Mouse (Mus musculus) T-cell, adult 2 months (primary cell): Measurements from ENCODE around the gene Zfand3.

ENCODE experiments used
- DNase-seq: peaks from one replicate; pipeline ENCODE4 v3.0.0; 2022; ENCODE audit warnings: low spot score

Gene Zfand3

DNA sequence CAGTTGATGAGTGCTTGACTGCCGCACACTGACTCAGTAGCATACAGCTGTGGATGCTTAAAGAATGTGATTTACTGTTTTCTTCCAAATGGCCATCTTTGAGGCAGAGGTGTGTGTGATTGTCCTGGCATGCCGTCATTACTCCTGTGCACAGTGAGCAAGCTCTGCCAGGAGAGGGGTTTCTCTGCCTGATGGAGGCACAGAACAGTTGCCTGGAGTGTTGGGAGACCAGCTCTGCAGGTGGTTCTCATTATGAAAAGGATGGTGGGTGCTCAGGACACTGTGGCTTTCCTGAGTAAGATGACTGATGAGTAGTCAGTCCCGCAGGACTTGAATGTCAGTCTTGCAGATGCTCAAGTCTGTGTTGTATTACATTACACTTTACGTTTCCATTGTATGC lies 149.6 kb downstream of the Zfand3 start:
- DNase-seq = no peak

DNA sequence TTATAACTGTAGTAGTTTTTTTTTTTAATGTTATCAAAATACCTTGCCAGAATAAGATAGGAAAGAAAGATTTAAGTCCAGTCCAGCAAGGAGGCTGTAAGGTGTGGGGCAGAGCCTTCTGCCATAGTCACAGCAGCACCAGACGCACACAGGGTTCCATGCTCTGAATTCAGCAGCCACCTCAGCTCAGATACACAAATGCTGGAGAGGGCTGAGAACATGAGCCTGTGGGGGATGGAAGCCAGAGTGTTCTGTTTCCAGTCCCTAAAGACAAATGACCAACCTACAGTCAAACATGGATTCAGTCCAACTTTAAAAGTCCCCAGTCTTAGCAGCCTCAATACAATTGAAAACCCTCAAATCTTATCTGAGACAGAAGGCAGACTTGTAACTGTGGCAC lies 150.3 kb downstream of the Zfand3 start:
- no peak for DNase-seq

DNA sequence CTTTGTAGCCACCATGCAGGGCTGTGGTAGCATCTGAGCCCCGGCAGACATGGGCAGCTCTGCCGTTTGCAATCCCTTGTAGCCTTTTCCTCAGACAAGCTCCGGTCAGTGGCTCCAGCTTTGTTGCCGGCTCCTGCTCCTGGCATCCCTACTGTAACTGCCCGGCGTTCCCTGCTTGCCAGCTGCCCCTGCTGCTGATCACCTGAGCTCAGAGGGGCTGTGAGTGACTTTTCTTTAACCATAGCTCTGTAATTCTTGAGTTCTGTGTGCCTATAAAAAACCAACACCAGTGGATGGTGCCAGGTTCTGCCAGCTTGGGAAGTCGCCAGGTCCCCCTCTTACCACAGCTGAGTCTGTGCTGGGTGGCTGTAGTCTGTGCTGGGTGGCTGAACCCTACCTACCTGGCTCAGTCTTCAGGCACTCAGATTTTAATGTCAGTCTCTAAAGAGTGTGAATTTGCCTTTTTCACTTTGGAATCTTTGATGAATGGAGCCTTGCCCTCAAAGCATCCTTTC lies 150.9 kb downstream of the Zfand3 start:
- no peak for DNase-seq

DNA sequence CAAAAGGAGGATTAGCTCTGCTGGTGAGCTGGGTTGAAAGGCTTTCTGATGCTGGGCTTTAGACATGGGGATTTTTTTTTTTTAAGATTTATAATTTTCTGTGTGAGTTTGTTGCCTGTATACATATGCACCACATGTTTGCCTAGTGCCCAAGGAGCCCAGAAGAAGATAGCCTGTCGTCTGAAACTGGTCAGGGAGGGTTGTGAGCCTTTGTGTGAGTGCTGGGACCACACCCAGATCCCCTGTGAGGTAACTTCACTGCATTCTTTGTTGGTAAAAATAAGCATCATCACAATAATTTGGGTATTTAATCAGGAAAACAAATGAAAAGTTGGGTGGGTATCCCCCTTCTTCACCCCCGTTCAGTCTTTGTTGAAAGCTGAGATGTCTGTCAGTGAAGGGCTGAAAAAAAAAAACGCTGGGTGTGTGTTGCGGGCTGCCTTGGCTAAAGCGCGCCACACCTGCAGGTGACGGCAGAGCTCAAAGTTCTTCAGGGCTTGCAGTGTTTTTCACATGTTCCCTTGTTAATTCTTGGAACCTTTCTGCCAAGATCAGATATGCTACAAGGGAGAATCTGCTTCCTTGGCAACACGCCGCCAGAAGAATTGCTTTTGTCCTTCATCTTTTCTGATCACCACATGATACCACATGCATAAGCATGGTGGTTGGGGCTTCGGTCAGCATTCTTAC lies 154.0 kb downstream of the Zfand3 start:
- DNase-seq = no peak

DNA sequence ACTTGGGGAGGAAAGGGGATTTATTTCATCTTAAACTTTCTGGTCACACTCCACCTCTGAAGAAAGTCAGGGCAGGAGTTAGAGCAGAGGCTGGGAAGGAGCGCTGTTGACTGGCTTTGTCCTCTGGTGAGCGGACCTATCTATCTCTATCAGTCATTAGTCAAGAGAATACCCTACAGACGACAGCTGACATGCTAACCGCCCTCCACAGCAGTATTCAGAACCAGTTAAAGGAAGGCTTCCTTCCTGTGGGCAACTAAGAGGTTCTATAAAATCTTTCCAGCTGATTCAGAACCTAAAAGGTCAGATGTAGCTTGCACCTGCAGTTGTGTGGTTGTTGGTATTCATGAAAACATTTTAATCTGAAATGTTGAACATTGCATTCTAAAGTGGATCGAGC lies 154.8 kb downstream of the Zfand3 start:
- no peak for DNase-seq

DNA sequence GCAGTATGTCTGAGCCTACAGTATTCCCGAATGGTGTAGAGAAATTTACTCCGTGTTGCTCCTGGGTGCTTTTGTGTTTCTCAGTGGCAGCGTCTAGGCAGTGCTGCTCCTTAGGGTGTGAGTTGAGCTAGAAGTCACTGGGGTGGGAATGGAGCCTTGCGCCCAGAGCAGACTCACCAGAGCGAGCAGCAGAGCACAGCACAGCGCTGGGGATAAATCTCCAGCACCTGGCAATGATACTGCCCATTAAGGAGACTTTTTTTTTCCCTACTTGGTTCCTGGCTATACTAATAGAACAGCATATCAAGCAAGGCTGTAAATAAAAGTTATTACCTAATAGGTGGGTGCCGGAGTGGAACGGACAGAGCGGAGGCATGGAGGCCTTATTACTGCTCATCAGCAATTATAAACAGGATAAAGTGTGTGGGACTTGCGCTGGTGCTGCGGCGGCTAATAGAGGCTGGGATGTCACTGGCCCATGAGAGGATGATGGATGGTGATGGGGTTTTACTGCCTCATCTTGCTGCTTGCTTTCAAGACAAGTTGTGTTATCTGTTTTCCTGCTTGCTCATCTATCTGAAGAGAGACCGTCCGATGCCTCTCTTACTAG lies 156.4 kb downstream of the Zfand3 start:
- DNase-seq = no peak

DNA sequence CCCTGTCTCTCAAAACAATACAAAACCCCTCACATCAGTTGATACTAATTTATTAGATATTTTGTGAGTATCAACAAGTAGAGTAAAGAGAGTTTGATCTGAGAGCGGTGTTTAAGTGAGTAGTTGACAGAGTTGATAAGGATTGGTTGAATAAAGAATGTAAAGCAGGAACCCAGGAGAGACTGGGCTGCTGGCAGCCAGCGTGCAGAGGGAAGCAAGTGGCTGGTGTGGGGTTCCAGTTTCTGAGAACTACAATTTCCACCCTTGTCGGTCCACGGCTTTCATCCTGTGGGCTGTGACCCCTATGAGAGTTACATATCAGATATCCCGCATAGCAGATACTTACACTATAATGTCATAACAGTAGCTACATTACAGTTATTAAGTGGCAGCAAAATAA lies 158.4 kb downstream of the Zfand3 start:
- DNase-seq = no peak

DNA sequence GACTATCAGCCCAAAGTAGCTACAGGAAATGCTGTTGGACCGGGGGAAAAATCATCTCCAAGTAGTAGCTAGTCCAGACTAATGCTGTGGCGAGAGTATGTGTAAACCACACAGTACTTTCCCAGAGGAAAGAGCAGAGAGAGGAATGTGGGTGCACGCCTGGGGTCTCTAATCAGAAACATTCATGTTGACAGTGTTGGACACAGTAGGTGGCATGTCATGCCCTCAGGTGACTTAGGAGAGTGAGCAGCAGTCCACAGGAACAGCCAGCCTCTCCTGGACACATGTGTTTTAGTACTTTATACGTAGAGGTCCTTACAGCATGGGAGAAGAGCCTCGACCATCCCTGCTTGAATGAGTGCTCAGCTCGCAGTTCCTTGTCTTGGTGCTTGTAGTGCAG lies 159.3 kb downstream of the Zfand3 start:
- no peak for DNase-seq

DNA sequence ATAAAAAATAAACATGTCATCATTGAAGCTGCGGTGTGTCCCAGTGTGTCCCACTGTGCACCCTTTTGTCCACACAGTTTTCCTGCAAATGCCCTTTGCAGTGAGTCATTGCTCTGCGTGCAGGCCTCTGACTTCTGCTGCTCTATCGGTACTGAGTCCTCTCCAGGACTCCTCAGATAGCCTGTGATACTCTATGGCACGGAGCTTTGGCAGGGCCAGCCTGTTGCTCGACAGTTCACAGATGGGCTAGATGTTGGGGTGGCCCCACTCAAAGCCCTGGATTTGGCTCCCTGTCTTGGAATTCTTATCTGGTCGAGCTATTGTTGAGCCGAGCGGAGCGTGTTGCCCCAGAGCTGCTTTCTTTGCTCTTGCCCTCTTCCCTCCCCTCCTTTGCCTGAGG lies 160.3 kb downstream of the Zfand3 start:
- no peak for DNase-seq

DNA sequence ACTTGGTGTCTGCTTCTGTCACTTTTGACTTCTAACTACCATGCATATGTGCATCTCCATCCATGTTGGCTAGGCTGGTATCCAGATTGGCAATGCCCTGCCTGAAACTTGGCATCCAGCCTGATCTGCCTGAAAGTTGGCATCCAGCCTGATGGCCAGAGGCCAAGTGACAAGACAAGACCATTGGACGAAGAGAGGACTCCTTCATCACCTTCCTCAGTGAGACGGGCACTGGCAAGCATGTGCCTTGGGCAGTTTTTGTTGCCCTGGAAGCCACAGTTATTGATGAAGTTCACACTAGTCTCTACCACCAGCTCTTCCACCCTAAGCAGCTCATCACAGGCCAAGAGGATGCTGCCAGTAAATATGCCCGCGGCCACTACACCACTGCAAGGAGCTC lies 172.9 kb downstream of the Zfand3 start:
- DNase-seq = no peak

DNA sequence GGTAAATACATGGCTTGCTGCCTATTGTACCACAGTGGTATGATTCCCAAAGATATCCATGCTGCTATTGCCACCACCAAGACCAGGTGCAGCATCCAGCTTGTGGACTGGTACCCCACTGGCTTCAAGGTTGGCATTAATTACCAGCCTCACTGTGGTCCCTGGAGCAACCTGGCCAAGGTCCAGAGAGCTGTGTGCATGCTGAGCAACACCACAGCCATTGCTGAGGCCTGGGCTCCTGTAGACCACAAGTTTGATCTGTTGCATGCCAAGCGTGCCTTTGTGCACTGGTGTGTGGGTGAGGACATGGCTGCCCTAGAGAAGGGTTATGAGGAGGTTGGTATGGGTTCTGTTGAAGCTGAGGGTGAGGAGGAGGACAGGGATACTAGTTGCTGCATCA lies 173.9 kb downstream of the Zfand3 start:
- DNase-seq = no peak

DNA sequence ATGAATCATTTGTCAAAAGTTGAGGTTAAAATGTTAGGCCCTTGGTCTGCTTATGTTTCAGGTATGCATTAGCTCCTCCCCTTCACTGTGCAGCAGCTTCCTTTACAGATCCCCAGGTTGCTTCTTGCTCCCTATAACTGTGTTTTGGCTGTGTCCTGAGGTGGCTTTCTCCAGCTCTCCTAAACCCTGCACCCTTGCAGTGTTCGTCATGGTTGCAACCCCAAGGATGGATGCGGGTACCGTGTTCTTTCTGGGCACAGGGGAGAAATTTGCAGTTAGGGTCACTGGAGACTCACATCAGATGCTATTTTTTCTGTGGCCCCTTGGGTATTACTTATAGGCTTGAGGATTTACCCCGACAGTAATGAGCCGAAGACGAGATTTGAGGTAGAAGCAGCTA lies 175.7 kb downstream of the Zfand3 start:
- DNase-seq = no peak

DNA sequence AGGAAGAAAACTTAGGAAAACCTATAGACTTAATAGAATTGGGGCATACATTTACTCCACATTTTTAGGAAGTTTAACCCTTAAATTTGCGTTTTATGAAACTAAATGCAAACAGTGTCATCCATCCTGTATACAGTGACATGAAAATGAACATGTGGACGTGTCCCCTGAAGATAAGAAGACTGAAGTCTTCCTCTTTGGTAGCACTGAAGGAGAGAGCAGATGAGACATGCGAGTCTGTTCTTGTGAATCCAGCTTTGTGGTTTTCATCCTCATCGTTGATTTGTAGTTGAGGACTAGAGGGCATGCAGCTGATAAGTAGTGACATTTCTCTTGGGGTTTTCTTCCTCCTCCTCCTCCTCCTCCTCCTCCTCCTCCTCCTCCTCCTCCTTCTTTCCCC lies 177.0 kb downstream of the Zfand3 start:
- no peak for DNase-seq

DNA sequence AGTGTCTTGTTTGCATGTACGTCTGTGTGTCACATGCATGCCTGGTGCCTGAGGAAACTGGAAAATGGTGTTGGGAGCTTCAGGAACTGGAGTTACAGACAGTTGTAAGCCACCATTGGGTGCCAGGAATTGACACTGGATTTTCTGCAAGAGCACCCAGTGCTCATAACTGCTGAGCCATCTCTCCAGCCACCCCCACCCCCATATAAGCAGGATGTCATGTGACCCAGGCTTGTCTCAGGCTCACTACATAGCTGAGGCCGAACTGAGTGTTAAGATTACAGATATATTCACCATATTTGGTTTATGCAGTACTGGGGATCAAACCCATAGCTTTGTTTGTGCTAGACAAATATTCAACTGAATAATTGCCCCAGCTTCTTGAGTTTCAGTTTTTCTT lies 177.5 kb downstream of the Zfand3 start:
- DNase-seq = no peak

DNA sequence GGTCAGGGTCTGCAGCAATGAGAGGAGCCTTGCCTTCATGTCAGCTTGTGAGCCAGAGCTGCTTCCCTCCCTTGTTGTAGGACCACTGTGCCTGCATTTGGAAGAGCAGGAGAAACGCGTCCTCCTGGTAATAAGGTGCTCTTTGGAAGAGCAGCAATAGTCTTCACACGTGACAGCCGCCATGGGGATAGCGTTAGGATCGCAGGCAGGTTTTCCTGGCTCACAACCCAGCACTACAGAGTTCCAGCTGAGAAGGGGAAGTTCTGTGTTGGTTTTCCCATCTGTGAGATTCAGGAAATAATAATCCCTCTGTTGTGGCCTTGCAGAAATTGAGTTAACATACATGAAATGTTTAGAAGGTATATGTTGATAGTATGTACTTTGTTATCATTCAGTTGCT lies 179.0 kb downstream of the Zfand3 start:
- DNase-seq = no peak

DNA sequence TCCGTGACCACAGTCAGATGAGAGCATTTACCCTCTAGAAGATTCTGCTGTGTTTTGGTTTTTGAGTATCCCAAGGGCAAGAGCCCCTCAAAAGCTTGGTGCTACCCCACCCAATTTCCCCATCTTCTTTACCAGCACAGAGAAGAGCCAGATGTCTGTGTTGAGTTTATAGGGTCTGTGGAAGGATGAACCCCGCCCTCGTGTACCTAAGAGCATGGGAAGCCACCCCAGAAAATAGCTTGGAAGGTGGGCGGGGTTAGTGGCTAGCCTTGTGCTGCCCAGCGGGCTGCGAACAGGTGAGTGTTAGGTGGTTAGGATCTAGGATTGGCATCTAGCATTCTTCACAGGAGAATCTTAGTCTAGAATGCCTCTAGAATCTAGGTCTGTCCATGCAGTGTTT lies 182.6 kb downstream of the Zfand3 start:
- no peak for DNase-seq

DNA sequence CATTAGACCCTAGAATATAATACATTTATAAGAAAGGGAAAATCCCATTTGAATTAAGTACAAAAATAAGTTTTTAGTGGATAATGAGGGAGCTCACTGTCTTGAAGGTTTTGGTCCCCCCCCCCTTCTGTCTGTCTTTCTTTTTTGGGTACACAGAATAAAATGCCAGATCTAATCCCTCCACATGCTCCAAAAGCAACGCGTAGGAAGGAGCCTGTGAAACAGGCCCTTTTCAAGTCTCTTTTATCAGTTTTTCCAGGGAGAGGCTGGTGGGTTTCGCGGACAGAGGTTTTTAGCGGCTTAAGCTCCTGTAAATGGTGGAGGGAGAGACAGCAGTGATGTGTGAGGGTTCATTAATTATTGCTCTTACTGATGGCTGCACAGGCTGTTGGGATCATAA lies 183.0 kb downstream of the Zfand3 start:
- no peak for DNase-seq

DNA sequence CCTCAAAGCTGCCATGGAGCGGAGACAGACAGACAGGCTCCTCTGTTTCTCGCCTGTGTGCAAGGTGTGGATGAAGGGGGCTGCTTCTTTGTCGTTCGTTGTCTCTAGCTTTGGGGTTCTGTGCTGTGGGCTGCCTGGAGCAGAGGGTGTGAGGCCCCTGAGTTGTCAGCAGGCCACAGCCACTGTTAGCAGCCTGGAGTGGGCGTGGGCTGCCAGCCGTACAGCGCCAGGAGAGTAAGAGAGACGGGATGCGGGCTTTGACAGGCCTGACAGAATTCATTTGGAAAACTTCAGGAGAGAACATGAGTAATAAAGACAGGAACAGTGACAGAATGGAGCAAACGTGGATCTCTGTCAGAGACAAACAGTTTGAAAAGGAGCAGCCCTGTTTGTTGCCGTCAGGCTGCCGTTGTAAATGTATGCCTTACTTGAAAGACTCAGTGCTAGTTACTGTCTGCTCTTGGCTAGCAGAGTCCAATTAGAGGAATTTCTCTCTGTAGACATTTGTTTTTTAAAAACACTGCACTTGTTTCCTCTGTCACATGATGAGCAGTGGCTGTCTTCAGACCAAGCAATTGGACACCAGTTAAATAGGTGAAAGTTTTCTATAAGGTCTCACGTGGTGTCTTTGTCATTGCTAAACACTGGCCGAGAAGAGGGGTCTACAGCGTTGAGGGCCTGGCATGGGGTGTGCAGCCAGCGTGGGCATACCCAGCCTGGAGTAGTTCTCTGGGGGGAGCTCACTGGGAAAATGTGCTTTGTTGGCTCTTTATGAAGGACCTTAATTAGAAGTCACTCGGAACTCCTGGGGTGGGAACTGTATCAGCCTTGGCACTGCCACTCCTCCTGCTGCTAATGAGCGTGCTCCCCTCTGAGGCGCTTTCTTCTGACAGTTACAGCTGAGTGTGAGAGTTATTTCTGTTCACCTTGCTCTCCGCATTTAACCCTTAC lies 183.8 kb downstream of the Zfand3 start:
- no peak for DNase-seq

DNA sequence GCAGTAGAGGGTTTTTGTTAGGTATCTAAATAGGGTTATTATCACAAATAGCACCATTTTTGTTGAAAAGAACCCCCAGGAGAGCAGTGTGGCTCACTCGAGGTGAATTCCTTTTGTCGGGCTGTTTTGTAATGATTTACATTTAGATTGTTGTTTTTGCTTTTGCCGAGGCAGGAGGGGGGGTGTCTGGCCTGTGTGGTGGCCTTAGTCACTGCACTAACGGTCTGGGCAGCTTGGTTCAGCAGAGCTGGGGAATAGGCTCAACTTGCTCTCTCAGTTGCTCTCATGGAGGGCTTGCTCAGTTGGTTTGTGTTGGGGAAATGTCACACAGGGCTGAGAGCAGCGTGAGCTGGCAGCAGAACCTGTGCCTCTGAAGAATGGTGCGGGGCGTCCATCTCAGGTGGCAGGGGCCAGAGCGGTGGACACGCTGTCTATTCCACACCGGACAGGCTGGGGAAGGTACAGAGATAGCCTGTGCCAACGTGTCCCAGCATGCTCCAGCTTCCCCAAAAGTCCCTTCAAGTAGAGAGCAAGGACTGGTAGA lies 186.6 kb downstream of the Zfand3 start:
- DNase-seq = no peak

DNA sequence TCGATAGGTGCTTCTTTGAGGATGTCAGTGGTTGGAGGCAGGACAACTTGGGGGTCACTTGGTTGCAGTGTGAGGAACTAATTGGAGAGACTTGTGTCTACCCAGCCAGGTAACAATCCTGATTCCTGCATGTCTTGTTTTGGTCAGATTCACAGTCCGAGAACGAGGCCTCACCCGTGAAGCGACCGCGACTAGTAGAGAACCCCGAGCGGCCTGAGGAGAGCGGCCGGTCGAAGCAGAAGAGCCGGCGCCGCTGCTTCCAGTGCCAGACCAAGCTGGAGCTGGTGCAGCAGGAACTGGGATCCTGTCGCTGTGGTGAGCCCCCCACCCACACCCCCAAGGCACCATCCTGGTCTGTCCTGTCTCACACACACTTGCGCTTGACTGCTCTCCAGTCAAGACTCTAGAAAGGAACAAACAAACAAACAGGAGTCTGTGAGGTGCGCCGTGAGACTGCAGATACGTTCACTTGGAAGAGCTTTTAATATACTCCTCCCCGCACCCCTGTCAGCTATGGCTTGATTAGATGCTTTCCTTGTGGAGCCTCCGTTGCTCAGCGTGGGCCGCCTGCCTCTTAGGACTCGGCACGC lies 188.0 kb downstream of the Zfand3 start:
- DNase-seq = no peak

DNA sequence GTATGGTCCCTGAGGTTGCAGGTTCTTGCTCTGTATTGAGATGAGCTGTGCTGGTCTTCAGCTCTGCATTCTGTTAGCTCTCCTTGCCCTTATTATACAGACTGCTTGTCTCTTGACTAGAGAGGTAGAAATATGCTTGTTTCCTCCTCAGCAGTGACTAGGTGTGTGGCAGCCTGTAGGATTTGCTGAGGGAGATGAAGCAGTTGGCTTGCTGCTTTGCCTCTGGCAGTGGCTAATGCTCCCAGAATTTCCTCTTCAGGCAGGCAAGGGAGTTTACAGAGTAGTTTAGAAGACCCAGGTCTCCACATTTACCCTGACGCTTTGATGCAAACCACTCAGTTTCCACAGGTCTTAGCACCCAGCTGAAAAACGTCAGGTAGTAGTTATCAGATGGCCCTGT lies 189.1 kb downstream of the Zfand3 start:
- DNase-seq = no peak

DNA sequence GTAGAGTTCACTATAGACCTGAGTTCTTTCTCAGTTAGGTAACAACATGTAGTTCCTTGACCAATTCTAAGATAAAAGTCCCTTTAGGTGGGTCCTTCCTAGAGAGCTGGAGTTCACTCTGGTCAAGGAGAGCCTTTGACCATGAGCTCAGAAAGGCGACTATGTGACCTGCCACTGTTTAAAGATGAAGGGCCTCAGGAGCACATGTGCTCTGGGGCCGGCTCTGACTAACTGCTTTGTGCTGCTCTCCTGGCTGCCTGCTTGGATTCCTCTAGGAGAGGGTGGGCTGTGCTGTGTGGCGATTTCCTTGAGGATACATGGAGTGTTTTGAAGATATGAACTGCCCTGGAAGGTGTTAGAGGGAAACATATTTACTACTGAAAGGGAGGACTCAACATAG lies 189.6 kb downstream of the Zfand3 start:
- no peak for DNase-seq
